Mouse (Mus musculus): ENCODE measurements around the gene Trap1a. TPM values are rescaled to one million over a fixed set of nuclear protein-coding genes. Genes with fewer than 3 reads are reported as not detected.

Trap1a gene
- polyA plus RNA-seq, 1 experiment from 2014 or later, result not detected

DNA sequence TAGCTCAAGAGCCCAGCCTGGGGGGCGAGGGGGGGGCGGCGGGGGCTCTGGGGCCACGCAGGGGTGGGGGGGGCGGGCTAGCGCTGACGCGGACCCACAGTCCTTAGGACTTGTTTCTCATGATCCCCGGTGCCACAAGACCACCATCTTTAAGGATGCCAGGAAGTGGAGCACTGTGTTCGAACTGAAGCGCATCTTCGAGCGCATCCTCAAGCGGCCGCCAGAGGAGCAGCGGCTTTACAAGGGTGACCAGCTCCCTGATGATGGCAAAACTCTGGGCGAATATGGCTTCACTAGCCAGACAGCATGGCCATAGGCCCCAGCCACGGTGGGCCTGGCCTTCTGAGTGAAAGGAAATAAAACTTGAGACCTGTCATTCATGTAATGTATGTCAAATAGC, 24.9 kb downstream of the Trap1a start:
- WGBS, result 72% methylated on average over 18 of the region's 18 CpGs
- H3K36me3 ChIP-seq, result no peaks in the 10 kb centered on the region
- H3K27me3 ChIP-seq, result no peaks in the 10 kb centered on the region; the same call in 1 of the 2 replicates
- no peak for ATAC-seq
- H3K9ac ChIP-seq (replicated peaks), result no peak overlapping the region
- no peaks in the 10 kb centered on the region for H3K4me1 ChIP-seq (replicated peaks)
- H3K9me3 ChIP-seq, result no peaks in the 10 kb centered on the region
- H3K27ac ChIP-seq, result no peak overlapping the region
- no peak overlapping the region for H3K4me3 ChIP-seq (replicated peaks)
- no peak overlapping the region for H3K4me2 ChIP-seq (replicated peaks)

DNA sequence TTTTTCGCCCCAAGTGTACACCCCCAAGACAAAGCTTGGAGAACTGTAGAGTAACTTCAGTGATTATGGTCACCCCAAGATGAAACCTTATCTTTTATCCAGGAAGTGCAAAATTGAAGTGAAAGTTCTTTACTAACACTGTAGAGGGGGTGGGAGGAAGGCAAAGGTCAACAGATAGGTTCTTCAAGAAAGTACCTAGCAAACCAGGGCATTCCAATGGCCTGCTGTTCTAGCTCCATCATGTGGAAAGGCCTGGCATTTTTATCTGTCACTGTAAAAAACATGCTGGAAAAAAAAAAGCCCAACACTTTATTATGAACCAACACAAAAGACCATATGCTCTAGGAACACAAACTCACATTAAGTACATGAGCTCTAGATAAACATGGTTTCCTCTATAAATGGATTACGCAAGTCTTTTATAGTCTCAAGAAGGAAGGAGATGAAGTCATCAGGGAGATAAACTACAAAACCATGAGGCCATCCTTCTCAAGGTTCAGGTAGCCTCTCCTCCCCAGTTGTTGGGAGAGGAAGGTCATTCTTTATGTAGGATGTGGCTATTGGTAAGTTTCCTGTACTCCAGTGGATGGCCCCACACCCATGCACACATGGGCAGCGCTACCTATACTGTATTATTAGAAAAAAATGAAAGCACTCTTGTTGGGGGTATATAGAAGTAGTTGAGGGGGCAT, 33.5 kb downstream of the Trap1a start:
- H3K27ac ChIP-seq, result no peak overlapping the region
- H3K9me3 ChIP-seq, result no peaks in the 10 kb centered on the region
- 86% methylated on average over 3 of the region's 3 CpGs for WGBS
- H3K4me2 ChIP-seq (replicated peaks), result no peak overlapping the region
- no peaks in the 10 kb centered on the region for H3K27me3 ChIP-seq
- no peak for ATAC-seq
- H3K4me1 ChIP-seq (replicated peaks), result no peaks in the 10 kb centered on the region
- H3K4me3 ChIP-seq (replicated peaks), result no peak overlapping the region
- no peaks in the 10 kb centered on the region for H3K36me3 ChIP-seq
- no peak overlapping the region for H3K9ac ChIP-seq (replicated peaks)

DNA sequence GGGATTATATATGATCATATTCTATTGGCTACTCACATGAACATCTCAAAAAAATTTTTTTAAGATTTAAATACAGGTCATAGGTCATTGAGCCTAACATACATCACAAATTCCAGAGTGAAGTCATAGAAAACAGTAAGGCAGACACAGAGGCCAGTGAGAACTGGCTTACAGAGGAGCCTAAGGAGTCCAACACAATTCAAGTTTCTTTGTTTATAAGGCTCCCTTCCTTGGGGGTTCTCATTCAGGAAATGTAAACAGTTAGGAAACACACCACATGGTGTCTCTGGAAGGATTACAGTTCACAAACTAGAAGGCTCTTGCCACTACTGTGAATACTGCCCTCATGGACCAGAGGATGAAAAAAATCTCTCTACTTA, 34.0 kb downstream of the Trap1a start:
- Histone ChIP-seq H3K4me3 (replicated peaks) (no peak overlapping the region), H3K4me2 (replicated peaks) (no peak overlapping the region), H3K27me3 (no peaks in the 10 kb centered on the region; the same call in 1 of the 2 replicates), H3K4me1 (replicated peaks) (no peaks in the 10 kb centered on the region), H3K9me3 (no peaks in the 10 kb centered on the region), H3K27ac (no peak overlapping the region), H3K9ac (replicated peaks) (no peak overlapping the region), H3K36me3 (no peaks in the 10 kb centered on the region)
- ATAC-seq, result no peak

DNA sequence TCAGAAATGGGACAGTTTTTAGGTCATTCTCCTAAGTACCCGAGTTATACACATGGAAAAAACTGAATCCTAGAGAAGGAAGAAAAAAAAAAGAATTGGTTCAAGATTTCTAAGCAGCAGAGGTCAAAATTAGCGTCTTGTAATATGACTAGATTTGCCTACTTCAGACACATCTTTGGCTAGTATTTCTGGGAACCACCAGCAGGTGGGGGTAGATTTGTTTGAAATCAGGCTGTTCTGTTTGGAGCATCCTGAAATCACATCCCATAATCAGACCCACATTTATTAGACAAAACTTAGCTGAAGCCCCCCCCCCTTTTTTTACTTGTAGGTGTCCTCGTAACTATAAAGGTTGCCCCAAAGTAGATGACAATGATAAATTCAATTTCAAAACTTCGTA, 35.6 kb downstream of the Trap1a start:
- Histone ChIP-seq H3K4me1 (replicated peaks) (no peaks in the 10 kb centered on the region), H3K4me2 (replicated peaks) (no peak overlapping the region), H3K27me3 (no peaks in the 10 kb centered on the region; the same call in 1 of the 2 replicates), H3K9me3 (no peaks in the 10 kb centered on the region), H3K4me3 (replicated peaks) (no peak overlapping the region), H3K9ac (replicated peaks) (no peak overlapping the region), H3K36me3 (no peaks in the 10 kb centered on the region), H3K27ac (no peak overlapping the region)
- ATAC-seq, result no peak
- WGBS, result 64% methylated on average over 4 of the region's 4 CpGs

DNA sequence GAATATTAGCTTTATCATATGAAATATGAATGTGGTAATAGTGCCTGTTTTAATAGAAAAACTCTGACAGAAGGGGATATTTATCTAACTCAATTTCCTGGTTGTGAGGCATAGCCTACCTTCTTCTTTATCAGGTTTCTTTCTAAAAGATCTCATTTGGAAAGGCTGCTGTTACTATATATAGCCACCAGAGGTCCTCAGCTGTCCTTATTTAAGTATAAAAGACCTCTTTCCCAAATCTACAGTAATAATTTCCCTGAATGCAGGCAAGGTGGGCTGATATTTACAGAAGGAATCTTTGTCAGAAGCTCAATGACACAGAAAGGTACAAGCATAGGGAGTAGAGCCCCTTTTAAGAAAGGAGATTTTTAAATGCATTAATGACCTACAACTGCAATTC, 39.2 kb downstream of the Trap1a start:
- no peaks in the 10 kb centered on the region for H3K36me3 ChIP-seq
- no peaks in the 10 kb centered on the region for H3K4me1 ChIP-seq (replicated peaks)
- H3K4me3 ChIP-seq (replicated peaks), result no peak overlapping the region
- no peaks in the 10 kb centered on the region; the same call in 1 of the 2 replicates for H3K27me3 ChIP-seq
- no peaks in the 10 kb centered on the region for H3K9me3 ChIP-seq
- ATAC-seq, result no peak
- no peak overlapping the region for H3K4me2 ChIP-seq (replicated peaks)
- no peak overlapping the region for H3K27ac ChIP-seq
- H3K9ac ChIP-seq (replicated peaks), result no peak overlapping the region

Other genes starting within 250 kb of the Trap1a start
- not detected in 2 replicates for gene Serpina7, start 248.4 kb upstream of the Trap1a start, polyA plus RNA-seq (2015; fragmentation: Nextera tagmentation; extraction: Ambion mirVana)
- not detected in 2 replicates for gene 4930513O06Rik, start 247.4 kb upstream of the Trap1a start, polyA plus RNA-seq (2015; fragmentation: Nextera tagmentation; extraction: Ambion mirVana)
- not detected in 2 replicates for gene 4933428M09Rik, start 154.5 kb upstream of the Trap1a start, polyA plus RNA-seq (2015; fragmentation: Nextera tagmentation; extraction: Ambion mirVana)
- gene Mum1l1, start 123.6 kb upstream of the Trap1a start, polyA plus RNA-seq (2015; fragmentation: Nextera tagmentation; extraction: Ambion mirVana), result 7.5 and 9.3 TPM in 2 replicates
- 1.3 and 1.5 TPM in 2 replicates for gene D330045A20Rik, start 146.7 kb downstream of the Trap1a start, polyA plus RNA-seq (2015; fragmentation: Nextera tagmentation; extraction: Ambion mirVana)
- 1.9 TPM in 2 replicates for gene Rnf128, start 229.6 kb downstream of the Trap1a start, polyA plus RNA-seq (2015; fragmentation: Nextera tagmentation; extraction: Ambion mirVana)

Measured in midbrain, embryonic 13.5 days (tissue).